Mouse (Mus musculus): Measurements from ENCODE around the gene Itga4. TPM values are rescaled to one million over a fixed set of nuclear protein-coding genes. Genes with fewer than 3 reads are reported as not detected.

Itga4 gene
- polyA plus RNA-seq, 1 experiment from 2014 or later = 4.5 TPM

GRCm38 (mm10) chr2:79334661-79335060, 79.4 kb downstream of the Itga4 start:
- Histone ChIP-seq H3K36me3 (ENCODE audit: insufficient read depth, low read length) (no peaks in the 10 kb centered on the region), H3K27ac (ENCODE audit: low read length) (no peak overlapping the region), H3K4me3 (ENCODE audit: low read depth, low read length) (no peak overlapping the region), H3K9ac (replicated peaks; ENCODE audit: low read depth) (no peak overlapping the region), H3K4me2 (replicated peaks; ENCODE audit: low read depth, low read length) (no peak overlapping the region), H3K4me1 (ENCODE audit: insufficient read depth, low read depth, low read length) (no peaks in the 10 kb centered on the region), H3K27me3 (replicated peaks; ENCODE audit: insufficient read depth, low read length) (no peaks in the 10 kb centered on the region), H3K9me3 (ENCODE audit: low read length) (no peaks in the 10 kb centered on the region)
- TF ChIP-seq EP300 (IDR thresholded peaks at IDR 0.05) (no peak), CTCF (IDR thresholded peaks at IDR 0.05) (no peak)
- ATAC-seq (no peak), DNase-seq (ENCODE audit: low spot score) (no peak)

GRCm38 (mm10) chr2:79336141-79336540, 80.9 kb downstream of the Itga4 start:
- Histone ChIP-seq H3K4me1 (ENCODE audit: insufficient read depth, low read depth, low read length) (no peaks in the 10 kb centered on the region), H3K4me2 (replicated peaks; ENCODE audit: low read depth, low read length) (no peak overlapping the region), H3K9ac (replicated peaks; ENCODE audit: low read depth) (no peak overlapping the region), H3K36me3 (ENCODE audit: insufficient read depth, low read length) (no peaks in the 10 kb centered on the region), H3K4me3 (ENCODE audit: low read depth, low read length) (no peak overlapping the region), H3K27me3 (replicated peaks; ENCODE audit: insufficient read depth, low read length) (no peaks in the 10 kb centered on the region), H3K9me3 (ENCODE audit: low read length) (no peaks in the 10 kb centered on the region), H3K27ac (ENCODE audit: low read length) (no peak overlapping the region)
- WGBS = 83% methylated on average over 1 of the region's 1 CpGs
- DNase-seq (ENCODE audit: low spot score) = no peak
- peak; percentile 19; the same call in 1 of the 2 replicates for TF ChIP-seq CTCF (IDR thresholded peaks at IDR 0.05)
- TF ChIP-seq EP300 (IDR thresholded peaks at IDR 0.05) = no peak
- ATAC-seq = no peak

- no peaks in the 10 kb centered on the region for H3K27me3 ChIP-seq (replicated peaks; ENCODE audit: insufficient read depth, low read length)
- no peaks in the 10 kb centered on the region for H3K36me3 ChIP-seq (ENCODE audit: insufficient read depth, low read length)
- no peak for DNase-seq (ENCODE audit: low spot score)
- no peaks in the 10 kb centered on the region for H3K9me3 ChIP-seq (ENCODE audit: low read length)
- H3K4me1 ChIP-seq (ENCODE audit: insufficient read depth, low read depth, low read length) = no peaks in the 10 kb centered on the region
- H3K4me2 ChIP-seq (replicated peaks; ENCODE audit: low read depth, low read length) = no peak overlapping the region
- no peak overlapping the region for H3K9ac ChIP-seq (replicated peaks; ENCODE audit: low read depth)
- ATAC-seq = no peak
- no peak overlapping the region for H3K27ac ChIP-seq (ENCODE audit: low read length)
- H3K4me3 ChIP-seq (ENCODE audit: low read depth, low read length) = no peak overlapping the region
- whole genome bisulfite sequencing = 69% methylated on average over 1 of the region's 1 CpGs
- TF ChIP-seq CTCF (IDR thresholded peaks at IDR 0.05) (no peak), EP300 (IDR thresholded peaks at IDR 0.05) (no peak)
Measured at GRCm38 (mm10) chr2:79339003-79339402, 83.8 kb downstream of the Itga4 start.

GRCm38 (mm10) chr2:79343115-79343514, 87.9 kb downstream of the Itga4 start:
- DNase-seq (ENCODE audit: low spot score) (no peak), ATAC-seq (no peak)
- Histone ChIP-seq H3K9me3 (ENCODE audit: low read length) (no peaks in the 10 kb centered on the region), H3K9ac (replicated peaks; ENCODE audit: low read depth) (no peak overlapping the region), H3K4me2 (replicated peaks; ENCODE audit: low read depth, low read length) (no peak overlapping the region), H3K36me3 (ENCODE audit: insufficient read depth, low read length) (no peaks in the 10 kb centered on the region), H3K4me1 (ENCODE audit: insufficient read depth, low read depth, low read length) (no peaks in the 10 kb centered on the region), H3K27ac (ENCODE audit: low read length) (no peak overlapping the region), H3K4me3 (ENCODE audit: low read depth, low read length) (no peak overlapping the region), H3K27me3 (replicated peaks; ENCODE audit: insufficient read depth, low read length) (no peaks in the 10 kb centered on the region)
- 71% methylated on average over 8 of the region's 8 CpGs for WGBS
- TF ChIP-seq EP300 (IDR thresholded peaks at IDR 0.05) = no peak
- no peak for TF ChIP-seq CTCF (IDR thresholded peaks at IDR 0.05)

- Histone ChIP-seq H3K36me3 (ENCODE audit: insufficient read depth, low read length) (no peaks in the 10 kb centered on the region), H3K4me3 (ENCODE audit: low read depth, low read length) (no peak overlapping the region), H3K9me3 (ENCODE audit: low read length) (no peaks in the 10 kb centered on the region), H3K27ac (ENCODE audit: low read length) (no peak overlapping the region), H3K9ac (replicated peaks; ENCODE audit: low read depth) (no peak overlapping the region), H3K4me2 (replicated peaks; ENCODE audit: low read depth, low read length) (no peak overlapping the region), H3K27me3 (replicated peaks; ENCODE audit: insufficient read depth, low read length) (no peaks in the 10 kb centered on the region), H3K4me1 (ENCODE audit: insufficient read depth, low read depth, low read length) (no peaks in the 10 kb centered on the region)
- DNase-seq (ENCODE audit: low spot score) = no peak
- no peak for ATAC-seq
- TF ChIP-seq CTCF (IDR thresholded peaks at IDR 0.05) = no peak
- no peak for TF ChIP-seq EP300 (IDR thresholded peaks at IDR 0.05)
- 73% methylated on average over 6 of the region's 6 CpGs for WGBS
Measured at GRCm38 (mm10) chr2:79351179-79352099, 96.2 kb downstream of the Itga4 start.

- no peak overlapping the region for H3K27ac ChIP-seq (ENCODE audit: low read length)
- no peak for ATAC-seq
- H3K9me3 ChIP-seq (ENCODE audit: low read length) = no peaks in the 10 kb centered on the region
- H3K4me3 ChIP-seq (ENCODE audit: low read depth, low read length) = no peak overlapping the region
- no peaks in the 10 kb centered on the region for H3K36me3 ChIP-seq (ENCODE audit: insufficient read depth, low read length)
- no peak for DNase-seq (ENCODE audit: low spot score)
- no peak for TF ChIP-seq EP300 (IDR thresholded peaks at IDR 0.05)
- no peak for TF ChIP-seq CTCF (IDR thresholded peaks at IDR 0.05)
- WGBS = 82% methylated on average over 4 of the region's 4 CpGs
- H3K4me2 ChIP-seq (replicated peaks; ENCODE audit: low read depth, low read length) = no peak overlapping the region
- H3K27me3 ChIP-seq (replicated peaks; ENCODE audit: insufficient read depth, low read length) = no peaks in the 10 kb centered on the region
- H3K9ac ChIP-seq (replicated peaks; ENCODE audit: low read depth) = no peak overlapping the region
- no peaks in the 10 kb centered on the region for H3K4me1 ChIP-seq (ENCODE audit: insufficient read depth, low read depth, low read length)
Measured at GRCm38 (mm10) chr2:79352100-79352802, 97.0 kb downstream of the Itga4 start.

Data from lung, postnatal 0 days (tissue).